Mouse (Mus musculus) layer of hippocampus, postnatal 10 days (tissue): ENCODE results near the gene Il2ra. TPM values are rescaled to one million over a fixed set of nuclear protein-coding genes. Genes with fewer than 3 reads are reported as not detected.
A peak's percentile ranks its signal among the peaks of the same experiment; 100 is the strongest.
"Not testable (repeated sequence)": the region's sequence is repeated elsewhere in the genome, so short reads cannot be mapped to it uniquely, and the experiment has no call there.

Experiments used
- DNase-seq, 2 experiments: peaks; one replicate each; pipeline ENCODE4 v3.0.0; 2021; ENCODE audit warnings: low spot score in 2 of 2
- total RNA-seq, 2 experiments: library from RNA; stranded (reverse); gene quantifications; 2 replicates each; pipeline ENCODE4 v1.2.3; 2021

Il2ra gene
- total RNA-seq, 2 experiments from 2014 or later: not detected

- no peak for DNase-seq
Observed at GRCm38 (mm10) chr2:11699905-11700304, 57.3 kb downstream of the Il2ra start.

- peak; percentile 58 to 70 for DNase-seq
Observed at GRCm38 (mm10) chr2:11705201-11706025, 62.8 kb downstream of the Il2ra start, which contains the start of gene Il15ra. Gene Il15ra (plus strand): TSS chr2:11705290.

DNA sequence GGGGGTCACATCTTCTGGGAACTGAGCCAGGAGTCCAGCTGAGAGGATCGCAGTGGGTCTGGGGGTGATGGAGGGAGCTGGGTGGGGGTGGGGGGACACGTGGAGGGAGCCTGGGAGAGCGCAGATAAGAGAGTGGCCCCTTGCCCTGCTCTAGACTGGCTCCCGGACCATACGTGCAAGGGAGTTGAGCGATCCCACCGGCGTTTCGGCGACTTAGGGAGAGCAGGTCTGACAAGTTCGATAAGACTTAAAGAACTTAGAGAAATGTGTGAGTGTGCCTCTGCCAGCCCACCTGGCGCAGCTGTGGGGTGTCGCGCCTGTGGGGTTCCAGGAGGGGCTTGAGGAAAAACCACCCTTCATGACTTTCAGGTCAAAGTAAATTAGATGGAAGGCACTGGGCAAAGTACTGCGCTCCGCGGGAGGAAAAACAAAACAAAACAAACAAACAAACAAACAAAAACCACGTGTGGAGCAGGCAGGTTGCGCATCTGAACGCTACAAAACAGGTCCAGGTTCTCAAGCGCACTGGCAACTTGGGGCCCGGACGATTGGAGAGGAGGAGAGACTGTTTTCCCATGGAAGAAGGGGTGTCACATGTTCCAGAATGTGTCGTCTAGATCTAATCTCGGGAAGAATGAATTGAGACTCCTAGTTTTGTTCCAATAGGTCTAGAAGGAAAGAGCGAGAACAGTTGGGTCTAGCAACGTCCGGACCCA is 63.6 kb downstream of the Il2ra start:
- DNase-seq: no peak

DNA sequence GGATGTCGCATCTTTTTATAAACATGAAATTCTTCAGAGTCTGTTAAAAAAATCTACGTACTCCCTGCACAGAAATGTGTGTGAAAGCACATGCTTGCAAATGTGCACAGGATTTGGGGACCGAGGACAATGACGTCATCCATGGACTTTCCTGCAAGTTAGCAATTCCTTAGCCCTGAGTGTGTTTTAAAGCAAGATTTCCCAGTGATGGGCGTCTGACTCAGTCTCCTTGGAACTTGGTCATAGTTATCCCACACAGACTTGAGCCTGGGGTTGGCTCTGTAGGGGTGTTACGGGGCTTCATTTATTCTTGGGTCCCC is 64.1 kb downstream of the Il2ra start:
- no peak for DNase-seq

- DNase-seq: no peak
Observed at GRCm38 (mm10) chr2:11708538-11708937, 65.9 kb downstream of the Il2ra start.

GRCm38 (mm10) chr2:11710101-11710500 is 67.5 kb downstream of the Il2ra start:
- not testable (repeated sequence) for DNase-seq

GRCm38 (mm10) chr2:11712483-11712990 is 69.9 kb downstream of the Il2ra start:
- no peak for DNase-seq

GRCm38 (mm10) chr2:11713021-11713420 is 70.4 kb downstream of the Il2ra start:
- no peak for DNase-seq

DNA sequence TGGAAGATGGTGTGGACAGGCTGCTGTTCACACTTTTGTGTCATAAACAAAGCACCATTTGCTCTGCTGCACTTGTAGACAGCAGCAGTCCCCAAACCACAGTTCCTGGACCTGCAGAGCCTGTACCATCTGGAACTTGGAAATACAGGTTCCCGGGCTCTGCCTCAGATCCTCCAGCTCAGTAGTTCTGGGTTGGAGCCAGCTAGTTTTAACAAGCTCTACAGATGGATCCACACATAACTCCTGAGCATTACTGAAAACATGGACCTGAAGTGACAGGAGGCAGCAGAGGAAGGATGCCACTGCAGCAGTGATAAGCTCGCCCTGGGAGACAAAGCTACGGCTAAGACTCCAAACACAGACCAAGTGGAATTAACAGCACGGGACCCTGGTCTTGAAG is 71.9 kb downstream of the Il2ra start:
- peak; percentile 4 to 17 for DNase-seq

- no peak for DNase-seq
Observed at GRCm38 (mm10) chr2:11718573-11718972, 76.0 kb downstream of the Il2ra start.

DNA sequence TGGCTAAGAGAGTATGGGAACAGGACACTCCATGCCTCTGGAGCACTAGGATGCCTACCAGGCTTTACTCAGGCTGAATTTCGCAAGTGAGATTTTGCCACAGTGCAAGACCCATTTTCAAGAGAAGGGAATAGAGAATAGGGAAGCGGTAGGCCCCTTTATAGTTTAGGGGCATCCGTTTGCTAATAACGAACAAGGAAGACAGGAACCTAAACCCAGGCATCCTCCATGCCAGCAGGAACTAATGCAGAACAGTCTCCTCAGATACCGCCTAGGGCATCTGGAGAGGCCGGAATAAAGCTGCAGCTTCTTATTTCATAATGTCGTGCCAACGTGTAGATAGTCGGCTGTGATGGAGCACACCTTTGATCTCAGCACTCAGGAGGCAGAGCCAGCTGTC is 80.0 kb downstream of the Il2ra start:
- no peak for DNase-seq

- no peak for DNase-seq
Observed at GRCm38 (mm10) chr2:11727574-11727973, 85.0 kb downstream of the Il2ra start.

GRCm38 (mm10) chr2:11729091-11729490 is 86.5 kb downstream of the Il2ra start:
- no peak for DNase-seq

DNA sequence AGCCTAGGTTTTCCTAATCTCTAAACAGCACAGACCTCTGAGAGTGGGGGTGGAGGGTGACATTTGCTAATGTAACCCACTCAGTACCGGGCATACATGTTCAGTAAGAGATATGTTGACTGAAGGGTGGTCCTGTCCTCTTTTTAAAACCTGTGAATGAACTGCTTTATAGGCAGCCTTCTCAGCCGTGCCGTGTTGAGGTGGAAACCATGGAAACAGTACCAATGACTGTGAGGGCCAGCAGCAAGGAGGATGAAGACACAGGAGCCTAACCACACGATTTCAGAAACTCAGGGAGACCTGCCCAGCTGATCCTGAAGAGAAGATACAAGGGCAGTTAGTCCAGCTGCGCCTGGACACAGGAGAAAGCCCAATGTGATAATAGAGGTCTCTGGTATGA is 90.4 kb downstream of the Il2ra start:
- no peak for DNase-seq

DNA sequence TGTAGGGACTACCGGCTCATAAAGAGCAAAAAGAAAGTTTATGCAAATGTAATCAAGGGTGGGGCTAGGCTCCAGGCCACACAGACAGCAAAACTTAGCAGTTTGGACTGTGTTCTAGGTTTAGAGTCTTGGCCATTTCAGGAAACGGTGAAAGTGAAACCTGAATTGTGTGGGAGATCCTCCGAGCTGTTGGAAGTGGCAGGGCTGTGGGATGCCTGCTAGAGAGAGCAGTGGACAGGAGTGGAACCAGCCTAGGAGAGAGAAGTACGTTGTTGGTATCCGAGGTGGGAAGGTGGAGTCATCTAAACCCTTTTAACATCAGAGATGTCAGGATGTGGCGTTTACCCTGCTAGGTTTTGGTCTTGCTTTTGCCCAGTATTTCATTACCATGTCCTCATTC is 93.2 kb downstream of the Il2ra start:
- no peak for DNase-seq

- DNase-seq: no peak
Observed at GRCm38 (mm10) chr2:11738794-11739193, 96.2 kb downstream of the Il2ra start.

GRCm38 (mm10) chr2:11739516-11740051 is 97.0 kb downstream of the Il2ra start:
- no peak for DNase-seq

Other genes starting within 250 kb of the Il2ra start
- 10 to 100 TPM; 41.1 to 45.4 TPM for gene Pfkfb3, start 88.7 kb upstream of the Il2ra start, total RNA-seq
- gene Rbm17, start 38.7 kb upstream of the Il2ra start, total RNA-seq: 100 to 1,000 TPM; 103 to 106 TPM
- not detected for gene Gm17490, start 16.5 kb upstream of the Il2ra start, total RNA-seq
- gene Il15ra, start 62.5 kb downstream of the Il2ra start, total RNA-seq: 1 to 10 TPM; 5.5 to 5.7 TPM
- 10 to 100 TPM; 73.2 to 77.0 TPM for gene Fbh1, start 134.8 kb downstream of the Il2ra start, total RNA-seq
- gene Ankrd16, start 135.1 kb downstream of the Il2ra start, total RNA-seq: 10 to 100 TPM; 65.6 to 75.7 TPM